Mouse (Mus musculus) right cerebral cortex, postnatal 14 days (tissue): Measurements from ENCODE around the gene Doc2a.
A peak's percentile ranks its signal among the peaks of the same experiment; 100 is the strongest.
"Not testable (repeated sequence)": the region's sequence is repeated elsewhere in the genome, so short reads cannot be mapped to it uniquely, and the experiment has no call there.

Source experiments
- DNase-seq: peaks from one replicate; pipeline ENCODE4 v3.0.0; 2022

Gene Doc2a

GRCm38 (mm10) chr7:126869780-126870519, 22.7 kb downstream of the Doc2a start:
- DNase-seq, result no peak

GRCm38 (mm10) chr7:126870520-126870891, 23.3 kb downstream of the Doc2a start:
- DNase-seq, result no peak

- DNase-seq, result no peak
These were observed 30.0 kb downstream of the Doc2a start for GRCm38 (mm10) chr7:126877239-126877638.

GRCm38 (mm10) chr7:126881040-126881439, 33.8 kb downstream of the Doc2a start:
- DNase-seq, result no peak

GRCm38 (mm10) chr7:126883731-126884181, 36.5 kb downstream of the Doc2a start:
- no peak for DNase-seq

- DNase-seq, result peak; percentile 98
These were observed 37.3 kb downstream of the Doc2a start, which contains the start of gene Taok2 for GRCm38 (mm10) chr7:126884286-126885164. Gene Taok2, minus strand, starts transcription at chr7:126884703.

- no peak for DNase-seq
These were observed 40.1 kb downstream of the Doc2a start for GRCm38 (mm10) chr7:126887281-126887680.

GRCm38 (mm10) chr7:126888852-126889251, 41.6 kb downstream of the Doc2a start:
- no peak for DNase-seq

- no peak for DNase-seq
These were observed 49.7 kb downstream of the Doc2a start for GRCm38 (mm10) chr7:126896912-126897311.

GRCm38 (mm10) chr7:126897390-126898101, 50.3 kb downstream of the Doc2a start:
- DNase-seq, result no peak

GRCm38 (mm10) chr7:126898102-126898990, 51.1 kb downstream of the Doc2a start:
- DNase-seq, result peak; percentile 98

GRCm38 (mm10) chr7:126899781-126900180, 52.6 kb downstream of the Doc2a start:
- DNase-seq, result not testable (repeated sequence)
